Mouse (Mus musculus) olfactory bulb, adult 2 months (tissue): ENCODE measurements at regions not wholly inside any gene's neighbourhood (a gene's known extent, or its start where the extent isn't known, plus 50 kb on each side); places are given as distances from the start of the nearest gene placed in this dataset.

Experiments
- CTCF ChIP-seq: fragments of 200-500 bp; IDR thresholded peaks from 2 replicates; pipeline ENCODE4 v1.5.1; 2012; ENCODE audit warnings: low read depth, mild to moderate bottlenecking, low read length, moderate library complexity; ENCODE audit not compliant: insufficient read depth
- POLR2A ChIP-seq: fragments of 200-500 bp; IDR thresholded peaks from 2 replicates; pipeline ENCODE4 v1.6.1; 2012; ENCODE audit warnings: mild to moderate bottlenecking, low read depth, low read length, moderate library complexity; ENCODE audit not compliant: insufficient read depth

- no peak for TF ChIP-seq POLR2A
- no peak for TF ChIP-seq CTCF
These were observed 172.0 kb upstream of the Camk1g start for GRCm38 (mm10) chr1:193541934-193542580.
